In genomic region chr1:36910397-36910796, GRCm38 (mm10) we compare ENCODE assay signal across 19 mouse cellular contexts.
"Had no signal": no experiment of that assay in that cellular context is flagged by ENCODE, and none has a peak within 500 bp of the region (broad histone marks: within the 10 kb centered on the region; RNA-seq: fewer than 3 reads in every experiment).

No protein-coding gene starts in this region.

- H3K4me1 ChIP-seq: neural tube, embryonic 12.5 days had no signal

- H3K9me3 ChIP-seq: kidney, embryonic 15.5 days; lung, embryonic 15.5 days; neural tube, embryonic 12.5 days; neural tube, embryonic 15.5 days; stomach, embryonic 15.5 days had no signal

- DNase-seq: kidney, adult 2 months; kidney, postnatal 10 days; kidney, postnatal 36 days; layer of hippocampus, postnatal 36 days; lung, postnatal 10 days; midbrain, embryonic 14.5 days; right cerebral cortex, adult 18-20 months; right cerebral cortex, postnatal 25 days; spleen, adult 18-20 months; thymus, adult 18-20 months; thymus, postnatal 36 days had no signal

- H3K27me3 ChIP-seq: kidney, embryonic 15.5 days; lung, embryonic 15.5 days; neural tube, embryonic 12.5 days; neural tube, embryonic 15.5 days; stomach, embryonic 15.5 days had no signal

- H3K27ac ChIP-seq: kidney, embryonic 15.5 days; left cerebral cortex, adult 2 months; liver, embryonic 14.5 days; lung, embryonic 15.5 days; neural tube, embryonic 12.5 days; neural tube, embryonic 15.5 days; stomach, embryonic 15.5 days had no signal

- H3K4me3 ChIP-seq: kidney, embryonic 15.5 days; left cerebral cortex, adult 2 months; lung, embryonic 15.5 days; neural tube, embryonic 12.5 days; neural tube, embryonic 15.5 days; stomach, embryonic 15.5 days had no signal

- H3K4me2 ChIP-seq: kidney, embryonic 15.5 days; lung, embryonic 15.5 days; midbrain, embryonic 11.5 days; neural tube, embryonic 12.5 days; neural tube, embryonic 15.5 days; stomach, embryonic 15.5 days had no signal

- H3K36me3 ChIP-seq: kidney, embryonic 15.5 days; lung, embryonic 15.5 days; neural tube, embryonic 12.5 days; neural tube, embryonic 15.5 days; stomach, embryonic 15.5 days had no signal

- H3K9ac ChIP-seq: kidney, embryonic 15.5 days; liver, embryonic 14.5 days; lung, embryonic 15.5 days; neural tube, embryonic 12.5 days; neural tube, embryonic 15.5 days; stomach, embryonic 15.5 days had no signal
